Mouse (Mus musculus) granulocyte monocyte progenitor cell, adult 5-6 weeks (primary cell): ENCODE measurements around the gene Klf13. TPM values are rescaled to one million over a fixed set of nuclear protein-coding genes. Genes with fewer than 3 reads are reported as not detected.
A peak's percentile ranks its signal among the peaks of the same experiment; 100 is the strongest.

ENCODE experiments used
- ATAC-seq: replicated peaks from 2 replicates; pipeline ENCODE4 v1.8.0; 2016; ENCODE audit warnings: mild to moderate bottlenecking, moderate TSS enrichment, inconsistent platforms; ENCODE audit not compliant: poor library complexity, severe bottlenecking
- total RNA-seq, 2 experiments: library from RNA; stranded (forward) in 1 of 2; stranded (reverse) in 1 of 2; fragments of 200-712, 200-1000 nt in 1 of 2; fragments of >200 nt in 1 of 2; fragmentation: Nextera tagmentation in 1 of 2; gene quantifications; 2 replicates each; pipeline ENCODE4 v1.2.3; 2014 to 2017

Klf13 gene
- total RNA-seq, 2 experiments from 2014 or later: 24.0 to 51.5 TPM

DNA sequence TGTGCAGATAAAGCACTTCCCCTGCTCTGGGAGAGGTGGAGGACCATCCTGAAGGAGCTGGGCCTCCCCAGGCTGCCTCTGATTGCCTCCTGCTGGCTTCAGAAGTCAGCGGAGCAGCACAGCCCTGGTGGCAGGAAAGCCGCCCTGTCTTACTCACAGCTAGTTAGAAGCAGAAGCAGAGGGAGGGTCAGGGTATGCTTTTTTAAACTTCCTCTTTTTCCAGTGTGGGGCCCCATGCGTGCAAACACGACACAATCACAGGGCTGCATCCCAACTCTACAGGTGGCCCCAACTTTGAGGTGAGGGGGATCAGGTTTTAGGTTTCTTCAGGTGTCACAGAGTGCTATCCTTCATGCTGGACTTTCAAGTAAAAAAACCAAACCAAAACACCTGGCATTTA, 27.8 kb downstream of the Klf13 start:
- ATAC-seq: peak; percentile 45

DNA sequence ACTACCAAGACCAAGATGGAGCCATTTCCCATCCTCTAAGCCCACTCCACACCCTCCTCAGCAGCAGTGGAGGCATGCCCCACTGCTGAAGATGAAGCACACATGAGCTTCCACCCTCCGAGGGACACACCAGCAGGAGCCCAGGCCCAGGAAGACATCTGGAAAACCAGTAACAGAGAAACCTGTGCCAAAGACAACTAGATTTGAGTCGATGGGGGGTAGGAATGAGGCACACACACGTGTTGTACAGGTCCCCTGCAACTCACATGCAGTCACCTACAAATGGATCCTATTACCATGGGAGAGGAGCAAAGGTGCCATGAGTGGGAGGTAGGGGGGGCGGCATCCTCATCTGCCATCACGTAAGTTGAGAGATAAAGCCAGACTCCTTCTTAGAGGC, 28.5 kb downstream of the Klf13 start:
- no peak for ATAC-seq

GRCm38 (mm10) chr7:63908496-63909285, 30.0 kb downstream of the Klf13 start:
- no peak for ATAC-seq

DNA sequence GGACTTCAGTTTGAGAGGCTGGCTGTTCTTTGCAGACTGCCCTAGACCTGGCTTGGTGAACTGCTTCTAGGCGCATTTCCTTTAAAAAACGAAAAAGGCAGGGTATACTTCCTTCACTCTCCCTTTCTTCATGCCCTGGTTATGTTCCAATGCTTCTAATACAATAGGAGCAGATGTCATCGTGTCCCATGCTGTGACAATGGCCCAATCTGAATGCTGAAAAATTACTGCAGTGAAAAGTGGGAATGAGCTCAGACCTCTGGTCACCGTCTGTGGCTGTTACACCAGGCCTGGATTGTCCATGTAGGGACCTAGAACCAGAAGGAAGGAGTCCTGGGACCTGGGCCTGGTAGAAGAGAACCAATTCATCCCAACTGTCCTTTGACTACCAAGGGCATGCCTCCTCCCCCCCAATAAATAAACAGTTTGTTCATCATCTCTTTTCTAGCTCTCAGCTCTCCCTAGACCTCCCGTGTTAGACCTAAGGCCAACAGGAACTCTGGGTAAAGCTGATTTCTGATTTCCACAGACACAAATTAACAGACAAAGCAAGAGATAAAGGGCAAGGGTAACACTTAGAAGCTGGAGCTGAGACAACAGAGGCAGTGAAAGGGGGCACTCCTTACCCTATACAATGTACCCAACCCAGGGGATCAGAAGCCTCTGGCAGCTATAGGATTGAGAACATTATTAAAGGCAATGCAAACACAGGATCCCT, 30.8 kb downstream of the Klf13 start:
- ATAC-seq: no peak

- no peak for ATAC-seq
These were observed 33.1 kb downstream of the Klf13 start for GRCm38 (mm10) chr7:63905642-63906041.

DNA sequence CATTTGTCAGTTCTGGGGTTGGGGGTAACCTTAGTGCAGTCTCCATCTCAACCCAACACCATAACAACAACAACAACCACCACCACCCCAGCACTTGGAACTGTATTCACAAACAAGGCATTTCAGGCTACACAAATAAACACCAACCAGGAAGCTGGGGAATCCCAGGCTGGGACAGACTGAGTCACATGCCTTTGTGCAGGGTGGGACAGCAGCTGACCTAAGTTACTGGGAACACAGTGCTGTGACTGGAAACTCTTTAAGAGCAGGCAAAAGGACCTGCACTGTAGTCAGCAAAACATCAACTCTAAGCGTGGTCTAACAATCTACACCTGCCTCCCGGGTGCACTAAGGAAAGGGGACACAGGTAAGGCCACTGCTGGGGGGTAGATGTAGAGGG, 33.5 kb downstream of the Klf13 start:
- ATAC-seq: no peak

DNA sequence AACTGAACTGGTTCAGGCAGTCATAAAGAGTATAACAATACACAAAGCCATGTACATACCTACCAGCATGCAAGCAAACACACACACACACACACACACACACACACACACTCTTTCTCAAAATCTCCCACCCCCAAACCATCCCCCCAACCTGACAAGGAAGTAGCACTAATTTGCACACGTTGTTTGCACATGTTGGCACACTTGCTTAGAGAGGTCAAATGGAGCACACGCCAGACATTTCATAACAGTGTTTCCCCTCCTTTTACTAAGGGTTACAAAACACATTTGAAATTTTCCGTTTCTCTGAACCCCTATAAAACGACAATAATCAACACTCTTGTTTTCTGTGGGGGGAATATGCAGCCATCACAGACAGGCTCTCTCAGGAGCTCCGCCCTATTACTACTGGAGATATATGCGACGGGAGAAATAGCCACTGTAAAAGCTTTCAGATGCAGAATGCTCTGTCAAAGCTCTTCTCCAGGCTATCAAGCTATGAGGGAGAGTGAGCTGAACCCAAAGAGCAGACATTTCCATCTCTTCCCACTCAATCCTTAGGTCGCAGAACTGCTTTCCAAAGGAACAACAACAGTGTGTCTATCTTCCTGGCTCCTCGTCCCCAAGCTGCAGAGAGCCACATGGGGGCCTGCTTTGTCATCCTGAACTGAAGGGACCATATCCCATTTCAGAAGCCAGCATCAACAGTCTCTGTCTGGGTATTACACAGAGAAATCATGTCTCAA, 34.9 kb downstream of the Klf13 start:
- peak; percentile 68 for ATAC-seq

DNA sequence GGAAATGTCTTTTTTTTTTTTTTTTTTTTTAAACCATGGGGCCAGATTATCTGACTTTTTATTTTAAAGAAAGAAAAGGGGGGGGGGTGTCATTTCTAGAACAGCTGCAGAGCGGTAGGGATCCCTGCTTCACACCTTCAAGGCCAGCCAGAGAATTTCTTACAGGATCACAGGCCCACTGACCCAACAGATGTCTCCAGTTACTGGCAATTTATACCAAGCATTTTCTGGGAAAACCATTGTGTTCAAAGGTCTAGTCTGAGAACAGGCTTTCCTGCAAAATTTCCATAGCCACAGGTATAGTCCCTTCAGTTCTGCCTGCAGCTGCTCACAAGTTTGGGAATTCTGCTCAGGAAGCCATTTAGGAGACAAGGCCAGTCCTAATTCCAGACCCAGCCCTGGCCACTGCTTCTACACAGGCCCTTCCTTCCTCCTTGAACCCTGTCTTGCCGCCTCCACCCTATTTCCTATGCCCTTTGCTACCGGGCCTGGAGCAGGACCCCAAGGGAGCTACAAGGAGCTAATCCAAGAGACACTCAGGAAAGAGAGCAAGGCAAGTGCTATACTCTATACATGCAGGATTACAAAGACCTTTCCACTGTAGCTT, 36.0 kb downstream of the Klf13 start:
- ATAC-seq: no peak

DNA sequence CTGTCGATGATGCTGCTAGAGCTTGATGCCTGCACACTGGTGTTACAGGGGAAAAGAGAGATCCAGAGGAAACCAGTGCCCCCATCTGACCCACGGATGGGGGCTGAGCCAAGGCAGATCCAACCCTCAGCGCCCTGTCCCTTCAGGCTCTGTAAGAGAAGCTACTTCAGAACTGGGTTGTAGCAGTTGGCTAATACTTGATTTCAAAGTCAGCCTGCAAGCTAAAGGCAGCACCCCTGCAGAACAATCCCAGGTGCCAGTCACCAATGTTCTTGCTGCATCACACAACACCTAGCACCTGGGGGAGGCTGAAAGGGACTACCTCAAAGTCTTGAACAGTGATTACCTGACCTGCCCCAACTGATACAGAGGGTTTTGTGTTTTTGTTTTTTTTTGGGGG, 36.8 kb downstream of the Klf13 start:
- ATAC-seq: no peak

GRCm38 (mm10) chr7:63901346-63901745, 37.4 kb downstream of the Klf13 start:
- no peak for ATAC-seq

- ATAC-seq: no peak
These were observed 38.3 kb downstream of the Klf13 start for GRCm38 (mm10) chr7:63900411-63900810.

GRCm38 (mm10) chr7:63899925-63900324, 38.8 kb downstream of the Klf13 start:
- ATAC-seq: no peak

DNA sequence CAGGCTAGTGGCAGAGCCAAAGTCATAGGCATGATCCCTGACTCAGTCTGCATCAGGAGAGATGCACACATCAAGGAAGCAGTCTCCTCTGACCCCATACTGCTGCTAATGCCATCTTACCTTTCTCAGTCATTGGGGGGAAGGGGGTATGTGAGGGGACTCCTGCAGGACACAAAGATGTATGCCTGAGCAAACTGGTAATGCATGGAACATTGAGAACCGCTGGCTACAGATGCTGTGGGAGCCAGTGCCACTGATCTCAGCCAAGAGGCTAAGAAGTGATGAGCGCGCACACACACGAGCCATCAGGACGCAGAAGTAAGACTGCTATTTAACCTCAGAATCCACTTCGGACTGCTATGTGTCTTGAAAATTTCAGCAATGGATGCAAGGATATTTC, 40.5 kb downstream of the Klf13 start:
- ATAC-seq: no peak

- ATAC-seq: no peak
These were observed 41.1 kb downstream of the Klf13 start for GRCm38 (mm10) chr7:63897655-63898054.

DNA sequence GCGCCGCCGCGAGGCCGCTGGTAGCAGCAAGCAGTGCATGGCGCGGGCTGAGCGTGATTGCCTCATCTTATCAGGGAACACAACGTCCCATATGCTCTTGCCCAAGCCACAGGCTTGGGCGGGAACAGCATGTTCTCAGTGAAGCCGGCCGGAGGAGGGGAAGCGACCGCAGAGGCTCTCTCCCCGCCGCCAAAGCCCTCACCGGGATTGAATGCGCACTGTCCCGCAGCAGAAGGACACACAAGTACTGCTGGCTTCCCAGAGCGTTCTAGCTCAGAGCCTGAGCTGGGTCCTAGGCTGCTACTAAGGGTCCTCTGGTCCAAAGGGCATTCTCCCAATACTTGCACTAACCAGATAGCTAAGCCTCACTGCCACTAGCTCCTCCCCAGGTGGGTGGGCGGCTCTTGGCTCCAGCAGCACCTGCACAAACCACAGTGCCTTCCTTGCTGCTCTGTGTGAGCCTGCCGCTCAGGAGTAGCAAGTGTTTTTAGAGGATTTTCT, 41.7 kb downstream of the Klf13 start:
- peak; percentile 84 for ATAC-seq

GRCm38 (mm10) chr7:63896276-63896967, 42.3 kb downstream of the Klf13 start:
- ATAC-seq: 0 out of 2 replicates have a peak, but pooled peaks have one; percentile 2

GRCm38 (mm10) chr7:63895223-63895622, 43.5 kb downstream of the Klf13 start:
- 0 out of 2 replicates have a peak, but pooled peaks have one; percentile 14 for ATAC-seq

DNA sequence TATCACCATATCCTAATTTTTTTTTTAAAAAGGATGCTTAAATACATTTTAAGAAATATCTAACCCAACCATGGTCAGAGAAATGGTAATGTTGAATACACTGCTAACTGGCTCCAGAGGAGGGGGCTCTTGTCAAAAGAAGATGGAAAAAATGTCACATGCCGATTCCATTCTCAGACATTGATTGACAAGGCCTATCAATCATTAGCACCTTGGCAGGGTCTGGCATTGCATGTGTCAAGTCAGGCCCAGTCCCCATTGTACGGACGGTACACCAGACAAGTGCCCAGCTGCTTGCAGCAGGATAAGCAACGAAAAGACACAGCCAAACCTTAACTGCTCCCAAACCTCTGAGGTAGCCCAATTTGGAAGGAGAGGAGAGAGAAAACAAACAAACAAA, 44.1 kb downstream of the Klf13 start:
- ATAC-seq: no peak

DNA sequence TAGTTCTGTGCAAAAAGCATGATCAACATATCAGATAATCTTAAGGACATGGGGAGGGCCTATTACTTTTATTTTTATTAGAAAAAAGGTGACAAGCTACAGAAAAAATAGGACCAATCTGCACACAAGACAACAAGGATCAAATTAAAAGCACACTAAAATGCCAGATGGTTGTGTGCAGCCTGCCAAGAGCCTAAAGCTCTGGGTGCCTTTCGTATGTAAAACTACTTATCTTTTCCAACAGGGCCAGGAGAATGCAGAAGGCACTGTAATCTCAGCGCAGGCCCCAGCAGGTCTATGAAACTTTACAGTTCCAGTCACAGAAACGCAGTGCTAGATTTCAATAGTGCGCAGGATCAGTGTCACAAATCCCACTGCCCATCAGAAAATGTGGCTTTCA, 45.0 kb downstream of the Klf13 start:
- no peak for ATAC-seq

DNA sequence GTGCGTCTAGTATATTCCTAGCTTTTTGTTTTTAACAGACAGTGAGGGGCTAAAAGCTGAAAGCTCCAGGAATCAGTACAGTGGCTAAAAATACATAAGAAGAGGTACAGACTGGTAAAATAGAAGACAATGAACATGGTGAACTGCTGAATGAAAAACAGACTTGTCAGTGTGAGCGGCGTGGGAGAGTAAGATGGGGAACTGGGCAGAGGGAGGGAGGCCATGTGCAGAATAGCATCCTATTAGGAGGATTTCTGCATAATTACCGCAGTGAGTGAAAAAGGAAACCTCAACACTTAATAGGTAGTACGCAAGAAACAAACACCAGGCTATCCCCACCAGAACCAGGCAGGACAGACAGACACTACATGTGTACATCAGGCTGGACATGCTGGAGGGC, 45.5 kb downstream of the Klf13 start:
- ATAC-seq: no peak
